Mouse (Mus musculus) E14TG2a.4 (cell line): ENCODE results near the gene Prr18.

Experiments
- H3K27me3 ChIP-seq: 2 replicates; pipeline ENCODE4 v1.6.1; 2014; ENCODE audit warnings: low read length, control low read depth; ENCODE audit not compliant: insufficient read depth
- H3K36me3 ChIP-seq: 2 replicates; pipeline ENCODE4 v1.6.1; 2014; ENCODE audit warnings: low read length, control low read depth; ENCODE audit not compliant: insufficient read depth
- H3K4me1 ChIP-seq: replicated peaks from 2 replicates; pipeline ENCODE4 v1.6.1; 2014; ENCODE audit warnings: low read depth, low read length, control low read depth
- H3K4me3 ChIP-seq: replicated peaks from 2 replicates; pipeline ENCODE4 v1.5.1; 2014; ENCODE audit warnings: mild to moderate bottlenecking, low read length
- H3K9me3 ChIP-seq: 2 replicates; pipeline ENCODE4 v1.6.1; 2014; ENCODE audit warnings: low read length, control low read depth
- CTCF ChIP-seq: conservative IDR thresholded peaks from 2 replicates; pipeline ENCODE4 v1.5.1; 2014; ENCODE audit warnings: low read length
- NANOG ChIP-seq: IDR thresholded peaks from 2 replicates; pipeline ENCODE4 v1.6.1; 2014; ENCODE audit warnings: borderline replicate concordance, low read length, mixed read lengths
- POU5F1 ChIP-seq: IDR thresholded peaks from 2 replicates; pipeline ENCODE4 v1.6.1; 2014; ENCODE audit warnings: low read length, borderline replicate concordance

The Prr18 gene

GRCm38 (mm10) chr17:8389790-8390095 is 52.5 kb downstream of the Prr18 start:
- H3K4me1 ChIP-seq: peaks cover 48% of the 10 kb centered on the region
- H3K27me3 ChIP-seq: peaks cover 35% of the 10 kb centered on the region
- no peaks in the 10 kb centered on the region for H3K9me3 ChIP-seq
- peak overlapping the region; percentile 68 for H3K4me3 ChIP-seq
- TF ChIP-seq CTCF (no peak), POU5F1 (no peak), NANOG (no peak)
- H3K36me3 ChIP-seq: no peaks in the 10 kb centered on the region

- Histone ChIP-seq H3K4me3 (no peak overlapping the region), H3K9me3 (no peaks in the 10 kb centered on the region), H3K4me1 (peaks cover 48% of the 10 kb centered on the region), H3K27me3 (peaks cover 35% of the 10 kb centered on the region), H3K36me3 (no peaks in the 10 kb centered on the region)
- TF ChIP-seq POU5F1 (no peak), NANOG (no peak), CTCF (no peak)
These were observed 53.2 kb downstream of the Prr18 start for GRCm38 (mm10) chr17:8390487-8390886.
